Mouse (Mus musculus): ENCODE measurements around the gene Coq7. TPM values are rescaled to one million over a fixed set of nuclear protein-coding genes. Genes with fewer than 3 reads are reported as not detected.
A peak's percentile ranks its signal among the peaks of the same experiment; 100 is the strongest.

Gene Coq7
- 98.7 and 100 TPM in 2 replicates for polyA plus RNA-seq (2014; fragmentation: Nextera tagmentation; extraction: Ambion mirVana)

- 1% methylated on average over 30 of the region's 31 CpGs for WGBS
Measured at GRCm38 (mm10) chr7:118533178-118533578, at the start of gene Coq7. Coq7 (minus strand) TSS chr7:118533356.

GRCm38 (mm10) chr7:118579938-118580337 lies 46.8 kb upstream of the Coq7 start:
- Histone ChIP-seq H3K4me3 (ENCODE audit: low read depth, low read length) (no peak overlapping the region), H3K27ac (replicated peaks; ENCODE audit: low read depth, low read length) (no peak overlapping the region), H3K9me3 (ENCODE audit: control insufficient read depth, low read length) (0 out of 2 replicates have a peak, but pooled peaks cover 4% of the 10 kb centered on the region), H3K27me3 (replicated peaks; ENCODE audit: control insufficient read depth, insufficient read depth, low read length) (no peaks in the 10 kb centered on the region), H3K9ac (ENCODE audit: low read depth, low read length) (no peak overlapping the region), H3K4me1 (ENCODE audit: control insufficient read depth, insufficient read depth, low read length) (0 out of 2 replicates have a peak, but pooled peaks cover 2% of the 10 kb centered on the region), H3K4me2 (ENCODE audit: low read depth, low read length) (no peak overlapping the region), H3K36me3 (ENCODE audit: control insufficient read depth, insufficient read depth, low read length) (0 out of 2 replicates have a peak, but pooled peaks cover 4% of the 10 kb centered on the region)
- no peak for DNase-seq (ENCODE audit: low spot score)
- no peak for ATAC-seq (ENCODE audit: low read depth)
- 62% methylated on average over 2 of the region's 2 CpGs for whole genome bisulfite sequencing

More at GRCm38 (mm10) chr7:118533178-118533578, at the start of gene Coq7:
- Histone ChIP-seq H3K4me2 (ENCODE audit: low read depth, low read length) (peak within 1 kb of the TSS; percentile 66), H3K36me3 (ENCODE audit: control insufficient read depth, insufficient read depth, low read length) (peaks cover 6% of the 10 kb centered on the region; the same call in 1 of the 2 replicates), H3K9me3 (ENCODE audit: control insufficient read depth, low read length) (no peaks in the 10 kb centered on the region), H3K27me3 (replicated peaks; ENCODE audit: control insufficient read depth, insufficient read depth, low read length) (no peaks in the 10 kb centered on the region), H3K4me3 (ENCODE audit: low read depth, low read length) (peak within 1 kb of the TSS; percentile 56), H3K27ac (replicated peaks; ENCODE audit: low read depth, low read length) (peak within 1 kb of the TSS; percentile 90), H3K9ac (ENCODE audit: low read depth, low read length) (peak within 1 kb of the TSS; percentile 77), H3K4me1 (ENCODE audit: control insufficient read depth, insufficient read depth, low read length) (no peaks in the 10 kb centered on the region)
- ATAC-seq (ENCODE audit: low read depth) = peak; percentile 99
- peak; percentile 99 for DNase-seq (ENCODE audit: low spot score)

- 0 out of 2 replicates have a peak, but pooled peaks cover 4% of the 10 kb centered on the region for H3K36me3 ChIP-seq (ENCODE audit: control insufficient read depth, insufficient read depth, low read length)
- H3K4me2 ChIP-seq (ENCODE audit: low read depth, low read length) = no peak overlapping the region
- H3K9me3 ChIP-seq (ENCODE audit: control insufficient read depth, low read length) = 0 out of 2 replicates have a peak, but pooled peaks cover 4% of the 10 kb centered on the region
- no peaks in the 10 kb centered on the region for H3K4me1 ChIP-seq (ENCODE audit: control insufficient read depth, insufficient read depth, low read length)
- no peak overlapping the region for H3K9ac ChIP-seq (ENCODE audit: low read depth, low read length)
- no peak for DNase-seq (ENCODE audit: low spot score)
- no peak overlapping the region for H3K4me3 ChIP-seq (ENCODE audit: low read depth, low read length)
- WGBS = 61% methylated on average over 3 of the region's 3 CpGs
- no peak overlapping the region for H3K27ac ChIP-seq (replicated peaks; ENCODE audit: low read depth, low read length)
- H3K27me3 ChIP-seq (replicated peaks; ENCODE audit: control insufficient read depth, insufficient read depth, low read length) = no peaks in the 10 kb centered on the region
- no peak for ATAC-seq (ENCODE audit: low read depth)
Measured at GRCm38 (mm10) chr7:118578269-118578668, 45.1 kb upstream of the Coq7 start.

GRCm38 (mm10) chr7:118572039-118572438 lies 38.9 kb upstream of the Coq7 start:
- 70% methylated on average over 5 of the region's 5 CpGs for WGBS
- no peak for ATAC-seq (ENCODE audit: low read depth)
- no peaks in the 10 kb centered on the region for H3K36me3 ChIP-seq (ENCODE audit: control insufficient read depth, insufficient read depth, low read length)

GRCm38 (mm10) chr7:118571350-118571749 lies 38.2 kb upstream of the Coq7 start:
- Histone ChIP-seq H3K27me3 (replicated peaks; ENCODE audit: control insufficient read depth, insufficient read depth, low read length) (no peaks in the 10 kb centered on the region), H3K36me3 (ENCODE audit: control insufficient read depth, insufficient read depth, low read length) (no peaks in the 10 kb centered on the region), H3K4me2 (ENCODE audit: low read depth, low read length) (no peak overlapping the region), H3K9me3 (ENCODE audit: control insufficient read depth, low read length) (peaks cover 3% of the 10 kb centered on the region; the same call in 1 of the 2 replicates), H3K4me1 (ENCODE audit: control insufficient read depth, insufficient read depth, low read length) (no peaks in the 10 kb centered on the region), H3K4me3 (ENCODE audit: low read depth, low read length) (no peak overlapping the region), H3K27ac (replicated peaks; ENCODE audit: low read depth, low read length) (no peak overlapping the region), H3K9ac (ENCODE audit: low read depth, low read length) (no peak overlapping the region)
- no peak for ATAC-seq (ENCODE audit: low read depth)
- no peak for DNase-seq (ENCODE audit: low spot score)
- WGBS = 56% methylated on average over 5 of the region's 5 CpGs

More at GRCm38 (mm10) chr7:118572039-118572438, 38.9 kb upstream of the Coq7 start:
- Histone ChIP-seq H3K4me3 (ENCODE audit: low read depth, low read length) (no peak overlapping the region), H3K27ac (replicated peaks; ENCODE audit: low read depth, low read length) (no peak overlapping the region), H3K4me2 (ENCODE audit: low read depth, low read length) (no peak overlapping the region), H3K4me1 (ENCODE audit: control insufficient read depth, insufficient read depth, low read length) (no peaks in the 10 kb centered on the region), H3K9ac (ENCODE audit: low read depth, low read length) (no peak overlapping the region), H3K9me3 (ENCODE audit: control insufficient read depth, low read length) (peaks cover 3% of the 10 kb centered on the region; the same call in 1 of the 2 replicates), H3K27me3 (replicated peaks; ENCODE audit: control insufficient read depth, insufficient read depth, low read length) (no peaks in the 10 kb centered on the region)
- DNase-seq (ENCODE audit: low spot score) = no peak

GRCm38 (mm10) chr7:118569121-118569543 lies 36.0 kb upstream of the Coq7 start:
- H3K4me3 ChIP-seq (ENCODE audit: low read depth, low read length) = no peak overlapping the region
- H3K27ac ChIP-seq (replicated peaks; ENCODE audit: low read depth, low read length) = no peak overlapping the region
- ATAC-seq (ENCODE audit: low read depth) = peak; percentile 30; the same call in 1 of the 2 replicates
- H3K9ac ChIP-seq (ENCODE audit: low read depth, low read length) = no peak overlapping the region
- H3K4me1 ChIP-seq (ENCODE audit: control insufficient read depth, insufficient read depth, low read length) = no peaks in the 10 kb centered on the region
- 0 out of 2 replicates have a peak, but pooled peaks cover 4% of the 10 kb centered on the region for H3K36me3 ChIP-seq (ENCODE audit: control insufficient read depth, insufficient read depth, low read length)
- no peak for DNase-seq (ENCODE audit: low spot score)
- peaks cover 3% of the 10 kb centered on the region; the same call in 1 of the 2 replicates for H3K9me3 ChIP-seq (ENCODE audit: control insufficient read depth, low read length)
- no peak overlapping the region for H3K4me2 ChIP-seq (ENCODE audit: low read depth, low read length)
- WGBS = 62% methylated on average over 6 of the region's 6 CpGs
- no peaks in the 10 kb centered on the region for H3K27me3 ChIP-seq (replicated peaks; ENCODE audit: control insufficient read depth, insufficient read depth, low read length)

- H3K4me3 ChIP-seq (ENCODE audit: low read depth, low read length) = no peak overlapping the region
- 73% methylated on average over 2 of the region's 2 CpGs for WGBS
- H3K36me3 ChIP-seq (ENCODE audit: control insufficient read depth, insufficient read depth, low read length) = peaks cover 25% of the 10 kb centered on the region
- no peaks in the 10 kb centered on the region for H3K27me3 ChIP-seq (replicated peaks; ENCODE audit: control insufficient read depth, insufficient read depth, low read length)
- H3K4me2 ChIP-seq (ENCODE audit: low read depth, low read length) = no peak overlapping the region
- no peak overlapping the region for H3K27ac ChIP-seq (replicated peaks; ENCODE audit: low read depth, low read length)
- ATAC-seq (ENCODE audit: low read depth) = peak; percentile 60; the same call in 1 of the 2 replicates
- H3K9ac ChIP-seq (ENCODE audit: low read depth, low read length) = no peak overlapping the region
- H3K4me1 ChIP-seq (ENCODE audit: control insufficient read depth, insufficient read depth, low read length) = no peaks in the 10 kb centered on the region
- peak; percentile 31 for DNase-seq (ENCODE audit: low spot score)
- 0 out of 2 replicates have a peak, but pooled peaks cover 10% of the 10 kb centered on the region for H3K9me3 ChIP-seq (ENCODE audit: control insufficient read depth, low read length)
Measured at GRCm38 (mm10) chr7:118554290-118554689, 21.1 kb upstream of the Coq7 start.

GRCm38 (mm10) chr7:118553881-118554280 lies 20.7 kb upstream of the Coq7 start:
- Histone ChIP-seq H3K36me3 (ENCODE audit: control insufficient read depth, insufficient read depth, low read length) (peaks cover 28% of the 10 kb centered on the region), H3K4me2 (ENCODE audit: low read depth, low read length) (no peak overlapping the region), H3K27me3 (replicated peaks; ENCODE audit: control insufficient read depth, insufficient read depth, low read length) (no peaks in the 10 kb centered on the region), H3K9me3 (ENCODE audit: control insufficient read depth, low read length) (0 out of 2 replicates have a peak, but pooled peaks cover 10% of the 10 kb centered on the region), H3K4me3 (ENCODE audit: low read depth, low read length) (no peak overlapping the region), H3K4me1 (ENCODE audit: control insufficient read depth, insufficient read depth, low read length) (no peaks in the 10 kb centered on the region), H3K27ac (replicated peaks; ENCODE audit: low read depth, low read length) (no peak overlapping the region), H3K9ac (ENCODE audit: low read depth, low read length) (no peak overlapping the region)
- DNase-seq (ENCODE audit: low spot score) (no peak), ATAC-seq (ENCODE audit: low read depth) (no peak)
- WGBS = 72% methylated on average over 4 of the region's 4 CpGs

- ATAC-seq (ENCODE audit: low read depth) = no peak
- DNase-seq (ENCODE audit: low spot score) = no peak
- no peaks in the 10 kb centered on the region for H3K27me3 ChIP-seq (replicated peaks; ENCODE audit: control insufficient read depth, insufficient read depth, low read length)
- no peak overlapping the region for H3K9ac ChIP-seq (ENCODE audit: low read depth, low read length)
- H3K27ac ChIP-seq (replicated peaks; ENCODE audit: low read depth, low read length) = no peak overlapping the region
- 0 out of 2 replicates have a peak, but pooled peaks cover 7% of the 10 kb centered on the region for H3K9me3 ChIP-seq (ENCODE audit: control insufficient read depth, low read length)
- 72% methylated on average over 10 of the region's 10 CpGs for WGBS
- H3K36me3 ChIP-seq (ENCODE audit: control insufficient read depth, insufficient read depth, low read length) = peaks cover 26% of the 10 kb centered on the region
- H3K4me2 ChIP-seq (ENCODE audit: low read depth, low read length) = no peak overlapping the region
- H3K4me3 ChIP-seq (ENCODE audit: low read depth, low read length) = no peak overlapping the region
- H3K4me1 ChIP-seq (ENCODE audit: control insufficient read depth, insufficient read depth, low read length) = no peaks in the 10 kb centered on the region
Measured at GRCm38 (mm10) chr7:118547451-118547850, 14.3 kb upstream of the Coq7 start.
